Mouse (Mus musculus): ENCODE measurements around the gene Apoc2. TPM values are rescaled to one million over a fixed set of nuclear protein-coding genes. Genes with fewer than 3 reads are reported as not detected.
"Not testable (repeated sequence)": the region's sequence is repeated elsewhere in the genome, so short reads cannot be mapped to it uniquely, and the experiment has no call there.

The Apoc2 gene
- total RNA-seq, 4 experiments from 2014 or later: 0.66 TPM; not detected in 3

- no peak for DNase-seq (ENCODE audit: low spot score in 2 of 2)
Measured at GRCm38 (mm10) chr7:19699827-19700148, 22.0 kb upstream of the Apoc2 start.

GRCm38 (mm10) chr7:19698907-19699826 lies 21.4 kb upstream of the Apoc2 start, which contains the start of gene Apoe:
Apoe (minus strand) TSS chr7:19699188.
- DNase-seq (ENCODE audit: low spot score in 2 of 2): peak; percentile 72 to 82

GRCm38 (mm10) chr7:19697949-19698906 lies 20.5 kb upstream of the Apoc2 start:
- no peak for DNase-seq (ENCODE audit: low spot score in 2 of 2)

DNA sequence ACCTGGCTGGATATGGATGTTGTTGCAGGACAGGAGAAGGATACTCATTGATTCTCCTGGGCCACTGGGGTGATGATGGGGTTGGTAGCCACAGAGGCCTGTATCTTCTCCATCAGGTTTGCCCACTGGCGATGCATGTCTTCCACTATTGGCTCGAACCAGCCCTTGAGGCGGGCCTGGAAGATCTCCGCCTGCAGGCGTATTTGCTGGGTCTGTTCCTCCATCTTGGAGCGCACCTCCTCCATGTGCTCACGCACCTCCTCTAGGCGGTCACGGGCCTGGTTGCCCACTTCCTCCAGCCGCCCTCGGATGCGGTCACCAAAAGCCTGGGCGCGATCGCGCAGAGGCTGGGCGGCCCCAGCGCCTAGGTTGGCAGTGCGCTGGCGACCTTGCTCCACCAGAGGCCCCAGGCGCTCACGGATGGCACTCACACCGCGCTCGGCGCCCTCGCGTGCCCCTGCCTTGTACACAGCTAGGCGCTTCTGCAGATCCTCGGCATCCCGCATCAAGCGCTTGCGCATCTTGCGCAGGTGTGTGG lies 18.7 kb upstream of the Apoc2 start:
- DNase-seq (ENCODE audit: low spot score in 2 of 2): no peak

DNA sequence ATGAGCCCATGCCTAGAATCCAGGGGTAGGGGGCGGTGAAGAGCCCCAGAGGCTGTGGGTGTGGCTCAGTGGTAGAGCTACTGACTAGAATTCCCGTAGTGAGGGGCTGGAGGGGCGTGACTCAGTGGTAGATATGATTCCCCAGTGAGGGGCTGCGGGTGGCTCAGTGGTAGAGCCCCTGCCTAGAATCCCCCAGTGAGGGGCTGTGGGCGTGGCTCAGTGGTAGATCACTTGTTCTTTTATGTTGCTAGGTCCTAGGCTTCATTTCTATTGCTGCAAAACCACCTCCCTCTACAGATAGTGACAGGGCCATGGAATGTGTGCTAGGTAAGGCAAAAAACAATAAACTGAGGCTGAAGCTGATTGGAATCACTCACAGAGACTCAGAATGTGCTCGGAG lies 18.1 kb upstream of the Apoc2 start:
- no peak for DNase-seq (ENCODE audit: low spot score in 2 of 2)

- DNase-seq (ENCODE audit: low spot score in 2 of 2): no peak
Measured at GRCm38 (mm10) chr7:19695213-19695594, 17.5 kb upstream of the Apoc2 start.

DNA sequence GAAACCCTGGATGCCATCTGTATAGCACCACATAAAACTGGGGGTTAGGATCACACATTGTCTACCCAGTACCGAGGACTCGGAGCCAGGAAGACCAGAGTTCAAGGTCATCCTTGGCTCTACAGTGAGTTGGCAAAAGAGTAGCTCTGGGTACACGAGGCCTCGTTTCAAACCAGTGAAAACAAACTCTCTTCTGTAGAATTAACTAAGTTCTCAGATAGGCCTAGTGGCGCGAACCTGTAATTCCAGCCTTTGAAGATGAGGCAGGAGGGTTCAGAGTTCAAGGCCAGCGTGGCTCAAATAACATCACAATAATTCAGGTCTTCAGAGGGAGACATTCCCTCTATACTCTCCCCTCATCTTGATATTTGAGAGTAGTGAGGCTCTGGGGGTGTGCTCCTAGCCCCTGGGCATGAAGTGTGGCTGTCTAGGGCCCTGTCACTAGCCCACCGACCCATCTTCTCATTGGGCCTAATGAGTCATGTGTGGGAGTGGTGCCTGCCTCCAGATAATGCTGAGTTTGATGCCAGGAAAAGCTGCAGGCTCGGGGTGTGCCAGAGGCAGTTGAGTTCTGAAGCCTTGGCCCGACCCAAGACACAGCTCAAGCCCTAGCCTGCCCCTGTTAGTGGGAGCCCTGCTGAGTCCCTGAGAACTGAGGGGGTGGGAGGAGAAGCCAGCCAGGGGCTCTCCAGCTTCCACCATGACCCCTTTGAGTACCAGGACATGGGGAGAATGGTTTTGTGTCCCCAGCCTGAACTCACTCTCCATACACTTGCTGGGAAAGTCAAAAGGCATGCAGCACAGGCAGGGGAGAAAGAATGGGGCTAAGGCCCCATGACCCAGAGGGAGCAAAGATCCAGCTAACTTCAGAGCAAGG lies 16.8 kb upstream of the Apoc2 start:
- no peak for DNase-seq (ENCODE audit: low spot score in 2 of 2)

DNA sequence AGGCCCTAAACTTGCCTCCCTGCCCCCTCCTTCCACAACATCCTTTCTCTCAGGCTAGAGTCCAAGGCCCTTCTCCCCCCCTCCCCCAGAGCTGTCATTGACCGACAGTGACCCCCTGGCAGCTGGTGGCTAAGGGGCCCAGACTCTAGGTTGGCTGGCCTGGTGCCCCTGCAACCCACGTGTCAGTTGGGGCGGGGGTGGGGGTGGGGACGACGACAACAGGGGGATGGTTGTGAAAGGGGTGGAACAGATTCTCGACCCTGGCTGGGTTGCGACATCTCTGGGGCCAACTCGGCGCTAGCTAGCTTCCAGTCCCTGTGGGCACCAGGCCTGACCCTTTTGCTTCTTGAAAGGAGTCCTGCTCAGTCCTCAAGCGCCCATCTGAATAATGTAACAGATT lies 15.7 kb upstream of the Apoc2 start:
- peak; percentile 60 to 77 for DNase-seq (ENCODE audit: low spot score in 2 of 2)

GRCm38 (mm10) chr7:19691873-19692865 lies 14.4 kb upstream of the Apoc2 start, which contains the start of gene Apoc1:
Apoc1 (minus strand) TSS chr7:19692660.
- DNase-seq (ENCODE audit: low spot score in 2 of 2): no peak

DNA sequence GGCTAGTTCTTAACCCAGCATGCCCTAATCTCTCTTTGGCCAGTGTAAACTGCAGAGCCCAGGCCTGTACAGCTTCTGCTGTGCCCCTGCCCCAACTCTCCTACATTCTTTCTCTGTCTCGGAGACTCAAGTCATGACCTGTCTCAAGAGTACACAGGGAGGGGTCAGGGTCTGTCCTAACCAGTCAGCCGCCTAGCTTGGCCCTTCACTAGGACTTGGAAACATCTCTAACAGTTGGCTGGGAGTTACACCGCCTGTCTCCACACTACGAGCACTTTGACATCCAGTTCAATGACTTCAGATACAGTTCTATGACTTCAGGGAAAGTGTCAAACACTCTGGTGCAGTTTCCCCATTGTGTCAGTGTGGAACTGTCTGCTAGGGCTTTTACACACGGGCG lies 13.7 kb upstream of the Apoc2 start:
- DNase-seq (ENCODE audit: low spot score in 2 of 2): no peak

GRCm38 (mm10) chr7:19690845-19691244 lies 13.1 kb upstream of the Apoc2 start:
- DNase-seq (ENCODE audit: low spot score in 2 of 2): no peak

- DNase-seq (ENCODE audit: low spot score in 2 of 2): no peak
Measured at GRCm38 (mm10) chr7:19688611-19689010, 10.9 kb upstream of the Apoc2 start.

DNA sequence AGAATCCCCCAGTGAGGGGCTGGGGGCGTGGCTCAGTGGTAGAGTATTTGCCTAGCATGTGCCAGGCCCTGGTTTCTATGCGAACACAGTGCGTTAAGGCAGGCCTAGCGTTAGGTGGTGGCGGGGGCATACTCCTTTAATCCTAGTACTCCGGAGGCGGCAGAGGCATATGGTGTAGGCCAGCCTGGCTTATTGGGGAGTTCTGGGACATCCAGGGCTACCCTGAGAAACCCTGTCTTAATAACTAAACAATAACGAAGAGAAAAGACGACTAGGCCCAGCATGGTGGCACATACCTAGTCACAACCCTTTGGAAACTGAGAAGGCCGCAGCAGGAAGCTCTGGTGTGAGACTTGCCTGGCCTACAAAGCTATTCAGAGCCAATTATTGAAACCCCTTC lies 10.4 kb upstream of the Apoc2 start:
- no peak for DNase-seq (ENCODE audit: low spot score in 2 of 2)

- not testable (repeated sequence) for DNase-seq (ENCODE audit: low spot score in 2 of 2)
Measured at GRCm38 (mm10) chr7:19686927-19687583, 9.3 kb upstream of the Apoc2 start.

DNA sequence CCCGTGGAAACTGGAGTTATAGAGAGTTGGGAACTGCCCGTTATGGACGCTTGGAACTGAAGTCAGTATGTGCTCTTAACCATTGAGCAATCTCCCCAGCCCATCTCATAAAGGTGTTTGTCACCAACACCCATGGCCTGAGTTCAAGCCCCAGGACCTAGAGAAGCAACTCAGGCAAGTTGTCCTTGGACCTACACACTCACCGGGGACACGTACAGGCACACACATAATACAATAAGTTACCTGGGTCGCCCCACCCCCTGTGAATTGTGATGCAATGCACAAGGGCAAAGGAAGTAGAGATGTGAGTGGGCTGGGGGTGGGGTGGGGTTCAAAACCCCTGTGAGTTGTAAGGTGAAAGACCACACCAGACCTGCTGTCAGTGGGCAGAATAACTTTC lies 8.8 kb upstream of the Apoc2 start:
- no peak for DNase-seq (ENCODE audit: low spot score in 2 of 2)

GRCm38 (mm10) chr7:19685374-19685773 lies 7.6 kb upstream of the Apoc2 start:
- no peak for DNase-seq (ENCODE audit: low spot score in 2 of 2)

DNA sequence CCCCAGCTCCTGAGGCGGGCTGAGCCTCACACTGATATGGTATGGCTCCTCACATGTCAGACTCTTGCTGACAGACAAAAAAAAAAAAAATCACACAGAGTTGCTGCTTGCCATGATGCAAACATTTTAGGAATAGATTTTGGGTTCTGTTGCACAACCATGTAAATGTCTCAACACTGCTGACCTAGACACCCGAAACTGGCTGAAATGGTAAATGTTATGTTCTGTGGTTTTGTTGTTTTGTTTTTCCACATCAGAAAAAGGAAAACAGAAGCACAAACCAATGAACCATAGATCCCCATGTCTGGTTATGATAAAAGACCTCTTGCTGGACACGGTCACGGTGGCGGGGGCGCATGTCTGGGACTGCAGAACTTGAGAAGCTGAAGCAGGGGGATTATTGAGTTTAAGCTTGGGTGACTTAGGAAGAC lies 6.0 kb upstream of the Apoc2 start:
- no peak for DNase-seq (ENCODE audit: low spot score in 2 of 2)

GRCm38 (mm10) chr7:19682979-19683378 lies 5.2 kb upstream of the Apoc2 start:
- DNase-seq (ENCODE audit: low spot score in 2 of 2): no peak

DNA sequence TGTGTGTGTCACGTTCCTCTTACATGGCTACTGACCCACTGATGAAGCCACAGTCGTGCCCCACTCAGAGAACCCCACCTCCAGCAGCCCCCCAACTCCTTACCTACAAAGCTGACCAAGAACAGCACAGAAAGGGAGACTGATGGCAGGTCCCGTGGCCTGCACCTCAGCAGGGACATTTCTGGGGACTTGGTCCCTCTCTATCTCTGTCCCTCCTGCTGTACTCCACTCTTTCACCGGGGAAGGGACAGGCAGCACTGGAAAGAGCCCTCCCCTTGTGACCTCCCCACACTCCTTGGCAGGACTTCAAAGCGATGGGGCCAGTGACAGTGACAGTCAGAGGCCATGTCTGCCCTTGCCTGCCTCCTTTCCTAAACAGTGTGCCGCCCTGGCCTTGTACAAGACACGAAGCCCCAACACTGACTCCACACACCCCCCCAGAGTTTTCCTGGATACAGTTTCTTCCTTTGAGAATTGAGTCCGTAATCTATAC lies 3.5 kb upstream of the Apoc2 start, which contains the start of the genes Gm44805 and Apoc4:
Gene Gm44805, minus strand, starts transcription at position 222 of the 493 bp plus-strand sequence.
Gene Apoc4, minus strand, starts transcription at position 278 of the 493 bp plus-strand sequence.
- no peak for DNase-seq (ENCODE audit: low spot score in 2 of 2)
